Mouse (Mus musculus): Measurements from ENCODE around the gene Zscan10. TPM values are rescaled to one million over a fixed set of nuclear protein-coding genes. Genes with fewer than 3 reads are reported as not detected.

Zscan10 gene
- polyA plus RNA-seq, 1 experiment from 2014 or later, result not detected

DNA sequence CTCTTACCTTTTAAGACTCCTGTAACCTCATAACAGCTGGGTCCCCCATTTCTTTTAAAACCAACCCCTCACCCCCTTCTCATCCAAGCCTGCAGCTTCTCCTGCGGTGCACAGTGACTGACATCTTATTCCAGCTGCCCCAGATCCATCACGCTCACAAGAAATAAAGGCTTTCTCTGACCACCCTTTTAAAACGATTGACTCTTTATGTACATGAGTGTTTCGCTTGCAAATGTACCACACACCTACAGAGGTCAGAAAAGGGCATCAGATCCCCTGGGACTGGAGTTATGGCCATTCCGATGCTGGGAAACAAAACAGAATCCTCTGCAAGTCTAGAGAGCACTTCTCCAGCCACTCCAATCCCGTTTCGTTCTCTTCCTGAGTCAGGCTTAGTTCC lies 27.2 kb downstream of the Zscan10 start:
- peaks cover 5% of the 10 kb centered on the region; the same call in 1 of the 2 replicates for H3K4me1 ChIP-seq (replicated peaks)
- no peak overlapping the region for H3K4me3 ChIP-seq
- H3K27ac ChIP-seq (replicated peaks), result no peak overlapping the region
- ATAC-seq (ENCODE audit: low read depth), result no peak
- H3K9me3 ChIP-seq, result no peaks in the 10 kb centered on the region
- H3K27me3 ChIP-seq, result no peaks in the 10 kb centered on the region
- WGBS, result 42% methylated on average over 7 of the region's 7 CpGs
- no peaks in the 10 kb centered on the region for H3K36me3 ChIP-seq
- no peak overlapping the region for H3K9ac ChIP-seq
- H3K4me2 ChIP-seq, result no peak overlapping the region

DNA sequence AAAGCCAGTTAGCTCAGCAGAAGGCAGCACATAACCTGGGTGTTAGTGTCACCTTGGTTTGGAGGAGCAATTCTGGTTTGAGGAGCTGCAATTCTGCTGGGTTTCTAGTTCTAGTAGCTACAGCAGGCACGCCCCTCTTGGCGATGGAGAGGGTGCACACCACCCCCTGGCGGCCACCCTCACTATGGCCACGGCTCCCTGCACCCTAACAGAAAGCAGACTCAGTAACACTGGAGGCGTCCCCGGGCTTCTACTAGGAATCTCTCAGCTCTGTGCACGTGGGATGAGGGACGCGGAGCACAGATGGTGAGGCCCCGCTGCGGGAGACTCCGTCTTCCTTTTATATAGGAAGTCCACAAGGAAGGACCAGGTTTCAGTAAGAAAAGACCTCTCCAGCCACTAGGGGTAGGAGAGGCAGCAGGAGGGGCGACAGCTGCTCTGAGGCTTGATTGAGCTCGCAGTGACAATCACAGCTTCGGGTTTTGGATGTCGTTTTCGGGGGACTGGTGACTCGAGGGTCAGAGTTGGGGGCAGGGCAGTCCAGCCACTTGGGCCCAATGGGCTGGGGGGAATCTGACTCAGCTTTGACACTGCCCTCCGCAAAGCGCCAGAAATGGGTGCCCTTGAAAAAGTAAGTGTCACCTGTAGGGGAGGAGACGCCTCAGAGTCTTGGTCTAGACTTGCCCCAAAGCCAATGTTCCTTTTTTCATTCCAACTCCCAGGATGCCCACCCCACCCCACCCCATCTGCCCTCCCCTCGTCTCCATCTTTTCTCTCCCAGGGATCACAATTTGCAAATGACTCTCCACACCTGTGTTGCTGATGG lies 29.8 kb downstream of the Zscan10 start:
- Histone ChIP-seq H3K4me3 (no peak overlapping the region), H3K4me1 (replicated peaks) (peaks cover 5% of the 10 kb centered on the region; the same call in 1 of the 2 replicates), H3K36me3 (no peaks in the 10 kb centered on the region), H3K9ac (peak overlapping the region; percentile 53; the same call in 1 of the 2 replicates), H3K4me2 (peak overlapping the region; percentile 44), H3K27ac (replicated peaks) (no peak overlapping the region), H3K27me3 (no peaks in the 10 kb centered on the region), H3K9me3 (no peaks in the 10 kb centered on the region)
- peak; percentile 83 for ATAC-seq (ENCODE audit: low read depth)
- WGBS, result 18% methylated on average over 22 of the region's 22 CpGs

DNA sequence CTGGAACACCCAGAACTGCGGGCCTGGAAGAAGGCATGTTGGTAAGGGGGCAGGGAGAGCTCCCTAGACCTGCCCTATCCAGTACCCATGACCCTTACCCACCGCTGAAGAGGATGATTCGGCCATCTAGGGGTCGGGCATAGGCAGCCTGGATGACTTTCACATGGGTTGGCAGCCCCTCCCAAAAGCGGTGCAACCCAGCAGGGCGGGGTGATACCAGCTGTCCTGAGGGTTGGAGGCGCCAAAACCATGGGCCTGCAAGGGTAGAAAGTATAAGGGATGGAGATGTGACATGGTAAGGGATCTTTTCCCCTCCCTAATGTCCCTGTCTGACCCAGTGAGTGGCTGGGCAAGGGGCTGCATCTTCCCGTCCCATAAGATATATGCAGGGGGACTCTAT lies 30.6 kb downstream of the Zscan10 start:
- no peak overlapping the region for H3K27ac ChIP-seq (replicated peaks)
- peaks cover 5% of the 10 kb centered on the region; the same call in 1 of the 2 replicates for H3K4me1 ChIP-seq (replicated peaks)
- ATAC-seq (ENCODE audit: low read depth), result 0 out of 2 replicates have a peak, but pooled peaks have one; percentile 40
- H3K4me2 ChIP-seq, result no peak overlapping the region
- H3K36me3 ChIP-seq, result no peaks in the 10 kb centered on the region
- H3K9me3 ChIP-seq, result no peaks in the 10 kb centered on the region
- no peak overlapping the region for H3K4me3 ChIP-seq
- H3K9ac ChIP-seq, result no peak overlapping the region
- H3K27me3 ChIP-seq, result no peaks in the 10 kb centered on the region
- WGBS, result 87% methylated on average over 8 of the region's 8 CpGs

- H3K4me2 ChIP-seq, result peak within 1 kb of the TSS; percentile 69
- under 1% methylated on average over 58 of the region's 58 CpGs for WGBS
- H3K27me3 ChIP-seq, result peaks cover 42% of the 10 kb centered on the region
- H3K27ac ChIP-seq (replicated peaks), result 0 out of 2 replicates have a peak within 1 kb of the TSS, but pooled peaks have one; percentile 13
- no peaks in the 10 kb centered on the region for H3K9me3 ChIP-seq
- peak within 1 kb of the TSS; percentile 63 for H3K9ac ChIP-seq
- H3K4me3 ChIP-seq, result peak within 1 kb of the TSS; percentile 41
- no peaks in the 10 kb centered on the region for H3K36me3 ChIP-seq
- H3K4me1 ChIP-seq (replicated peaks), result peaks cover 11% of the 10 kb centered on the region
- ATAC-seq (ENCODE audit: low read depth), result peak; percentile 43
Observed at GRCm38 (mm10) chr17:23644613-23645495, 44.2 kb downstream of the Zscan10 start, which contains the start of gene Mmp25. TSS of gene Mmp25 (minus strand) at chr17:23645277.

GRCm38 (mm10) chr17:23645894-23646293 lies 45.2 kb downstream of the Zscan10 start:
- H3K9me3 ChIP-seq, result no peaks in the 10 kb centered on the region
- no peak overlapping the region for H3K4me3 ChIP-seq
- no peak overlapping the region for H3K27ac ChIP-seq (replicated peaks)
- peaks cover 42% of the 10 kb centered on the region for H3K27me3 ChIP-seq
- no peaks in the 10 kb centered on the region for H3K36me3 ChIP-seq
- H3K9ac ChIP-seq, result no peak overlapping the region
- 32% methylated on average over 10 of the region's 10 CpGs for WGBS
- H3K4me1 ChIP-seq (replicated peaks), result peaks cover 11% of the 10 kb centered on the region
- ATAC-seq (ENCODE audit: low read depth), result no peak
- no peak overlapping the region for H3K4me2 ChIP-seq

DNA sequence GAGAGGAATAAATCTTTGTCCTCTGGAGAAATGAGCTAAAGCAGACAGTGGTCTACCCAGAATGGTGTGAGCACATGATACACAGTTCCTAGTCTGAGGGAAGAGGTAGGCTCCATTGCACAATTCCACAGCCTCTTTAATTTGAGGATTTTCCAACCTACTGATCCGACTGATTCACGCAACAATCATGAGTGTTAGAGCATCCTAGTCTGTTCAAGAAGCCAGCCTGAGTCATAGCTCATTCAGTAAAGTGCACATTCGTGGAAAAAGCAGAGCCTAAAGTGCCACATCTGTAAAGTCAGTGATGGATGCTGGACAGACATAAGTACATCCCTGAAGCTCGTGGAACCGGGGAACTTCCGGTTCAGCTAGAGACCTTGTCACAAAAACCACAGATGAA lies 50.7 kb downstream of the Zscan10 start:
- no peak overlapping the region for H3K4me2 ChIP-seq
- no peaks in the 10 kb centered on the region for H3K9me3 ChIP-seq
- no peaks in the 10 kb centered on the region for H3K4me1 ChIP-seq (replicated peaks)
- no peak overlapping the region for H3K27ac ChIP-seq (replicated peaks)
- H3K27me3 ChIP-seq, result peaks cover 13% of the 10 kb centered on the region
- H3K9ac ChIP-seq, result no peak overlapping the region
- H3K4me3 ChIP-seq, result no peak overlapping the region
- WGBS, result 83% methylated on average over 6 of the region's 6 CpGs
- ATAC-seq (ENCODE audit: low read depth), result no peak
- H3K36me3 ChIP-seq, result no peaks in the 10 kb centered on the region

GRCm38 (mm10) chr17:23653324-23653723 lies 52.7 kb downstream of the Zscan10 start:
- H3K9me3 ChIP-seq, result no peaks in the 10 kb centered on the region
- H3K27ac ChIP-seq (replicated peaks), result no peak overlapping the region
- no peak for ATAC-seq (ENCODE audit: low read depth)
- no peaks in the 10 kb centered on the region for H3K36me3 ChIP-seq
- peaks cover 7% of the 10 kb centered on the region; the same call in 1 of the 2 replicates for H3K27me3 ChIP-seq
- no peak overlapping the region for H3K4me3 ChIP-seq
- H3K4me2 ChIP-seq, result no peak overlapping the region
- no peak overlapping the region for H3K9ac ChIP-seq
- no peaks in the 10 kb centered on the region for H3K4me1 ChIP-seq (replicated peaks)
- 67% methylated on average over 2 of the region's 2 CpGs for WGBS

DNA sequence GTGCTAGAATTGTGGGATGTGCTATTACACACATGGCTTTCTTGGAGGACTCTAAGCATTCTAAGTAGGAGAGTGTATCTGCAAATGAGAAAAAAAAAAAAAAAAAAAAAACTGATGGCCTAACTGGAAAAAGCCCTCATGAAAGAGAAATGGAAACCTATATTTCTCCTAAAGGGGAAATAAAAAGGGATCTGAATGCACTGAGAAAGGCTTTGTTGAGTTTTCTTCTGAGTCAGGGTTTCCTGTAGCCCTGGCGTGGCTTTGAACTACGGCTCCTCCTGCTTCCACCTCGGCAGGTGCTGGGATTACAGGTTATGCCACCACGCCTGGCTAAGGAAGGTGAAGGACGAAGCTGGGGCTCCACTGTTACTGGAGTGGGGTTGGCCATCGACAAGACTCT lies 53.3 kb downstream of the Zscan10 start:
- ATAC-seq (ENCODE audit: low read depth), result no peak
- no peak overlapping the region for H3K4me2 ChIP-seq
- no peak overlapping the region for H3K4me3 ChIP-seq

DNA sequence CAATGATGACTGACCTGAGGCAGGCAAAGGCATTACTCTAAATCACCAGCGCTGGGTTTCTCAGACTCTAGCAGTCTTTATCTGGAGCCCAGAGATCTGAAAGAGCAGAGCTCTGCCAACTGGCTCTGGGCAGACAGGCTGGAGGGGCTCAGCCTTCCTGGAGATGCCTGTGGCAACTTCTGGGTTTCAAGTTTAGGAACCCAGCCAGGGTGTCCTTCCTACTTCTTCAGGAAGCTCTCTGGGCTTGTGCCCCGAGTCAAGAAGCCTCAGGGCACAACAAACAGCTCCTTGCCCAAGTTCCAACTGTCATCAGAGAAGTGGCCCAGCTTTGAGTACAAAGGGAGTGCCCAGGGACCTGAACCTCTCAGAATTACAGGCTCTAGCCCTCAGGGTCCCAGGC lies 53.8 kb downstream of the Zscan10 start:
- Histone ChIP-seq H3K4me1 (replicated peaks) (no peaks in the 10 kb centered on the region), H3K27me3 (peaks cover 14% of the 10 kb centered on the region), H3K9ac (no peak overlapping the region), H3K4me2 (no peak overlapping the region), H3K9me3 (no peaks in the 10 kb centered on the region), H3K36me3 (no peaks in the 10 kb centered on the region), H3K27ac (replicated peaks) (no peak overlapping the region), H3K4me3 (no peak overlapping the region)
- ATAC-seq (ENCODE audit: low read depth), result no peak
- WGBS, result 56% methylated on average over 2 of the region's 2 CpGs

More for the DNA sequence above, 53.3 kb downstream of the Zscan10 start:
- Histone ChIP-seq H3K36me3 (no peaks in the 10 kb centered on the region), H3K9me3 (no peaks in the 10 kb centered on the region), H3K9ac (no peak overlapping the region), H3K4me1 (replicated peaks) (no peaks in the 10 kb centered on the region), H3K27ac (replicated peaks) (no peak overlapping the region), H3K27me3 (peaks cover 10% of the 10 kb centered on the region)
- WGBS, result 59% methylated on average over 6 of the region's 6 CpGs

- Histone ChIP-seq H3K9ac (no peak overlapping the region), H3K4me2 (no peak overlapping the region), H3K36me3 (no peaks in the 10 kb centered on the region), H3K27me3 (peaks cover 55% of the 10 kb centered on the region), H3K4me3 (no peak overlapping the region), H3K9me3 (no peaks in the 10 kb centered on the region), H3K27ac (replicated peaks) (no peak overlapping the region), H3K4me1 (replicated peaks) (peaks cover 8% of the 10 kb centered on the region)
- WGBS, result 87% methylated on average over 3 of the region's 3 CpGs
- ATAC-seq (ENCODE audit: low read depth), result no peak
Observed at GRCm38 (mm10) chr17:23658450-23658849, 57.8 kb downstream of the Zscan10 start.

DNA sequence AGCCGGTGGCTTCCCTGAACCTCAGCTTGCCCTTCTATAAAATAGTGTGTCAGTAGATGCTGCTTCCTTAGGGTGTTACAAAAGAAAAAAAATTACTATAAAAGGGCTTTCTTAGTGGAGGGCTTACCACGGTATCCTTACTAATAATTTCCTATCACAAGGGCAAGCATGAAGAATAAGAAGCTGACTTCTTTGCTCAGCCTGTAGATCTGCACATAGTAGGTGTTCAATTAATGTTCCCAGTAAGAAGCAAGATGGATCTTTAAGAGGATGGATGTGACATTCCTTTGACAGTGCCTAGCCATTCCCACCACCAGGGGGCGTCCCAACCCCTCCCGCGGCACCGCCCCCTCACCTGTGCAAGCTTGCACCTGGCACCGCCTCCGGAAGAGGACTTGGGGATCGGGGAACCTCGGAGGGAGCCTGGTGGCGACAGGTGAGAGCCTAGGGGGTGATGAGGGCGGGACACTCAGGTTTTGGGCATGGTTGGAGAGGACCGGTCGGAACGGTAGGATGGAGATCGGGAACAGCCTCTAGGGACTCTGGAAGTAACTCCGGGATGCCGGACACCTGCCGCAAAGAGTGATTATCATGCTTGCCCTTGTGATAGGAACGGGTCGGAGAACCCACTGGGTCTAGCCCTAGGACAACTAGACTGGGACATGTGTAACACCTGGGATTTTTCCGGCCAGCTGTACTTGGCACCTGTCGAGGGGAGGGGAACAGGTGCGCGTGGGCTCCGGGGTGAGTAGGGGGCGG lies 59.6 kb downstream of the Zscan10 start, which contains the start of gene Bicdl2:
TSS of gene Bicdl2 (plus strand) at position 390 of the 759 bp plus-strand sequence.
- Histone ChIP-seq H3K4me2 (no peak within 1 kb of the TSS), H3K4me3 (no peak within 1 kb of the TSS), H3K4me1 (replicated peaks) (peaks cover 8% of the 10 kb centered on the region), H3K9me3 (no peaks in the 10 kb centered on the region), H3K36me3 (no peaks in the 10 kb centered on the region), H3K27ac (replicated peaks) (no peak within 1 kb of the TSS), H3K27me3 (peaks cover 54% of the 10 kb centered on the region), H3K9ac (no peak within 1 kb of the TSS)
- no peak for ATAC-seq (ENCODE audit: low read depth)
- 6% methylated on average over 27 of the region's 27 CpGs for WGBS
